Mouse (Mus musculus) limb, embryonic 15.5 days (tissue): ENCODE data around the gene Bdh2. TPM values are rescaled to one million over a fixed set of nuclear protein-coding genes. Genes with fewer than 3 reads are reported as not detected.

ENCODE experiments used
- ATAC-seq: fragments of 200-750 bp; cut with Nextera tagmentation; 2 replicates; pipeline ENCODE4 v1.8.0; 2017; ENCODE audit warnings: low read depth, moderate TSS enrichment; ENCODE audit not compliant: insufficient number of reproducible peaks, low FRiP score, low TSS enrichment
- H3K27ac ChIP-seq: fragments of 300-500 bp; sonication (generic); 2 replicates; pipeline ENCODE4 v1.5.1; 2015; ENCODE audit warnings: moderate library complexity, mild to moderate bottlenecking, inconsistent platforms
- H3K27me3 ChIP-seq: fragments of 300-500 bp; sonication (generic); 2 replicates; pipeline ENCODE4 v1.6.1; 2015; ENCODE audit warnings: inconsistent platforms
- H3K36me3 ChIP-seq: fragments of 300-500 bp; sonication (generic); 2 replicates; pipeline ENCODE4 v1.6.1; 2015; ENCODE audit warnings: inconsistent platforms
- H3K4me1 ChIP-seq: fragments of 300-500 bp; sonication (generic); 2 replicates; pipeline ENCODE4 v1.6.1; 2015; ENCODE audit warnings: inconsistent platforms
- H3K4me2 ChIP-seq: fragments of 300-500 bp; sonication (generic); 2 replicates; pipeline ENCODE4 v1.6.1; 2015; ENCODE audit warnings: mild to moderate bottlenecking, inconsistent platforms
- H3K4me3 ChIP-seq: fragments of 300-500 bp; sonication (generic); 2 replicates; pipeline ENCODE4 v1.5.1; 2015; ENCODE audit warnings: mild to moderate bottlenecking, inconsistent platforms
- H3K9ac ChIP-seq: fragments of 300-500 bp; sonication (generic); 2 replicates; pipeline ENCODE4 v1.6.1; 2015; ENCODE audit warnings: inconsistent platforms
- H3K9me3 ChIP-seq: fragments of 300-500 bp; sonication (generic); 2 replicates; pipeline ENCODE4 v1.6.1; 2016; ENCODE audit warnings: inconsistent platforms
- WGBS: fragments of 180-500 bp; shearing (Covaris S2); methylation state at CpG from one replicate; pipeline ENCODE4 v1.1.7; 2015; 5-methylcytosine and 5-hydroxymethylcytosine counted together
- polyA plus RNA-seq: library from polyadenylated mRNA; unstranded; fragments of >200 nt; fragmentation: Nextera tagmentation; extraction: Ambion mirVana; gene quantifications from 2 replicates; pipeline ENCODE4 v1.2.1, GENCODE M21; 2015

Gene Bdh2
- polyA plus RNA-seq, result 9.8 and 14.7 TPM in 2 replicates

- Histone ChIP-seq H3K27me3 (no peaks in the 10 kb centered on the region), H3K4me3 (peak within 1 kb of the TSS; percentile 30), H3K4me2 (peak within 1 kb of the TSS; percentile 37), H3K9me3 (no peaks in the 10 kb centered on the region), H3K27ac (0 out of 2 replicates have a peak within 1 kb of the TSS, but pooled peaks have one; percentile 44), H3K4me1 (peaks cover 3% of the 10 kb centered on the region; the same call in 1 of the 2 replicates), H3K9ac (0 out of 2 replicates have a peak within 1 kb of the TSS, but pooled peaks have one; percentile 23), H3K36me3 (no peaks in the 10 kb centered on the region)
- 21% methylated on average over 14 of the region's 14 CpGs for WGBS
- ATAC-seq, result no peak; the same call in 1 of the 2 replicates
These were observed at the start of gene Bdh2 for GRCm38 (mm10) chr3:135280669-135281415. Gene Bdh2 (plus strand): TSS chr3:135281221.

GRCm38 (mm10) chr3:135232058-135232457, 49.0 kb upstream of the Bdh2 start:
- ATAC-seq, result no peak
- no peaks in the 10 kb centered on the region for H3K27me3 ChIP-seq
- no peak overlapping the region for H3K4me2 ChIP-seq
- no peaks in the 10 kb centered on the region for H3K4me1 ChIP-seq
- peaks cover 56% of the 10 kb centered on the region for H3K36me3 ChIP-seq
- H3K27ac ChIP-seq, result no peak overlapping the region
- no peak overlapping the region for H3K4me3 ChIP-seq
- H3K9me3 ChIP-seq, result no peaks in the 10 kb centered on the region
- WGBS, result 83% methylated on average over 3 of the region's 3 CpGs
- no peak overlapping the region for H3K9ac ChIP-seq

GRCm38 (mm10) chr3:135232462-135232861, 48.6 kb upstream of the Bdh2 start:
- H3K27ac ChIP-seq, result no peak overlapping the region
- peaks cover 60% of the 10 kb centered on the region for H3K36me3 ChIP-seq
- H3K9me3 ChIP-seq, result no peaks in the 10 kb centered on the region
- no peaks in the 10 kb centered on the region for H3K27me3 ChIP-seq
- no peak for ATAC-seq
- 95% methylated on average over 3 of the region's 3 CpGs for WGBS
- H3K4me2 ChIP-seq, result no peak overlapping the region
- H3K4me1 ChIP-seq, result no peaks in the 10 kb centered on the region
- H3K9ac ChIP-seq, result no peak overlapping the region
- H3K4me3 ChIP-seq, result no peak overlapping the region

- no peaks in the 10 kb centered on the region for H3K27me3 ChIP-seq
- H3K9me3 ChIP-seq, result no peaks in the 10 kb centered on the region
- H3K36me3 ChIP-seq, result peaks cover 70% of the 10 kb centered on the region
- H3K4me3 ChIP-seq, result no peak overlapping the region
- no peak overlapping the region for H3K27ac ChIP-seq
- no peak overlapping the region for H3K9ac ChIP-seq
- no peaks in the 10 kb centered on the region for H3K4me1 ChIP-seq
- ATAC-seq, result no peak
- no peak overlapping the region for H3K4me2 ChIP-seq
These were observed 35.3 kb upstream of the Bdh2 start for GRCm38 (mm10) chr3:135245733-135246132.

GRCm38 (mm10) chr3:135246828-135247227, 34.2 kb upstream of the Bdh2 start:
- Histone ChIP-seq H3K27me3 (no peaks in the 10 kb centered on the region), H3K4me3 (no peak overlapping the region), H3K9me3 (no peaks in the 10 kb centered on the region), H3K27ac (no peak overlapping the region), H3K4me1 (no peaks in the 10 kb centered on the region), H3K9ac (no peak overlapping the region), H3K4me2 (no peak overlapping the region), H3K36me3 (peaks cover 69% of the 10 kb centered on the region)
- 95% methylated on average over 6 of the region's 6 CpGs for WGBS
- no peak for ATAC-seq

- no peaks in the 10 kb centered on the region for H3K9me3 ChIP-seq
- H3K4me2 ChIP-seq, result no peak overlapping the region
- no peak overlapping the region for H3K4me3 ChIP-seq
- ATAC-seq, result peak; percentile 74; the same call in 1 of the 2 replicates
- H3K36me3 ChIP-seq, result peaks cover 58% of the 10 kb centered on the region
- no peak overlapping the region for H3K27ac ChIP-seq
- no peaks in the 10 kb centered on the region for H3K4me1 ChIP-seq
- H3K9ac ChIP-seq, result no peak overlapping the region
- no peaks in the 10 kb centered on the region for H3K27me3 ChIP-seq
- 82% methylated on average over 6 of the region's 6 CpGs for WGBS
These were observed 31.9 kb upstream of the Bdh2 start for GRCm38 (mm10) chr3:135249104-135249503.

- peaks cover 52% of the 10 kb centered on the region for H3K36me3 ChIP-seq
- H3K27ac ChIP-seq, result no peak overlapping the region
- H3K9ac ChIP-seq, result no peak overlapping the region
- H3K27me3 ChIP-seq, result no peaks in the 10 kb centered on the region
- no peaks in the 10 kb centered on the region for H3K9me3 ChIP-seq
- WGBS, result 96% methylated on average over 6 of the region's 6 CpGs
- H3K4me3 ChIP-seq, result no peak overlapping the region
- no peaks in the 10 kb centered on the region for H3K4me1 ChIP-seq
- ATAC-seq, result no peak
- no peak overlapping the region for H3K4me2 ChIP-seq
These were observed 29.2 kb upstream of the Bdh2 start for GRCm38 (mm10) chr3:135251825-135252224.

- Histone ChIP-seq H3K36me3 (peaks cover 56% of the 10 kb centered on the region), H3K4me1 (no peaks in the 10 kb centered on the region), H3K4me2 (no peak overlapping the region), H3K27ac (no peak overlapping the region), H3K9ac (no peak overlapping the region), H3K4me3 (no peak overlapping the region), H3K9me3 (no peaks in the 10 kb centered on the region), H3K27me3 (no peaks in the 10 kb centered on the region)
- no peak for ATAC-seq
These were observed 26.2 kb upstream of the Bdh2 start for GRCm38 (mm10) chr3:135254784-135255183.

- Histone ChIP-seq H3K36me3 (peaks cover 75% of the 10 kb centered on the region), H3K9me3 (no peaks in the 10 kb centered on the region), H3K4me1 (no peaks in the 10 kb centered on the region)
These were observed 22.1 kb upstream of the Bdh2 start for GRCm38 (mm10) chr3:135258919-135259318.

GRCm38 (mm10) chr3:135260233-135260632, 20.8 kb upstream of the Bdh2 start:
- no peak for ATAC-seq

More at GRCm38 (mm10) chr3:135258919-135259318, 22.1 kb upstream of the Bdh2 start:
- Histone ChIP-seq H3K27ac (no peak overlapping the region), H3K9ac (no peak overlapping the region), H3K27me3 (no peaks in the 10 kb centered on the region), H3K4me3 (no peak overlapping the region), H3K4me2 (no peak overlapping the region)
- 83% methylated on average over 10 of the region's 10 CpGs for WGBS
- ATAC-seq, result no peak

GRCm38 (mm10) chr3:135268616-135269015, 12.4 kb upstream of the Bdh2 start:
- Histone ChIP-seq H3K4me2 (no peak overlapping the region), H3K27me3 (no peaks in the 10 kb centered on the region), H3K9ac (no peak overlapping the region), H3K4me1 (no peaks in the 10 kb centered on the region), H3K4me3 (no peak overlapping the region), H3K9me3 (no peaks in the 10 kb centered on the region), H3K36me3 (peaks cover 61% of the 10 kb centered on the region), H3K27ac (no peak overlapping the region)
- 89% methylated on average over 5 of the region's 5 CpGs for WGBS
- no peak for ATAC-seq

More at GRCm38 (mm10) chr3:135260233-135260632, 20.8 kb upstream of the Bdh2 start:
- no peak overlapping the region for H3K9ac ChIP-seq
- peaks cover 82% of the 10 kb centered on the region for H3K36me3 ChIP-seq
- H3K4me3 ChIP-seq, result no peak overlapping the region
- H3K27ac ChIP-seq, result no peak overlapping the region
- no peaks in the 10 kb centered on the region for H3K27me3 ChIP-seq
- 92% methylated on average over 7 of the region's 7 CpGs for WGBS
- no peaks in the 10 kb centered on the region for H3K9me3 ChIP-seq
- H3K4me1 ChIP-seq, result no peaks in the 10 kb centered on the region
- no peak overlapping the region for H3K4me2 ChIP-seq

- Histone ChIP-seq H3K9ac (no peak overlapping the region), H3K36me3 (peaks cover 55% of the 10 kb centered on the region), H3K9me3 (no peaks in the 10 kb centered on the region), H3K4me2 (no peak overlapping the region), H3K27me3 (no peaks in the 10 kb centered on the region), H3K27ac (no peak overlapping the region), H3K4me3 (no peak overlapping the region), H3K4me1 (no peaks in the 10 kb centered on the region)
- 86% methylated on average over 10 of the region's 10 CpGs for WGBS
- ATAC-seq, result no peak
These were observed 11.5 kb upstream of the Bdh2 start for GRCm38 (mm10) chr3:135269391-135269990.
